Mouse (Mus musculus) MEL (cell line): ENCODE results near the gene Ebi3. TPM values are rescaled to one million over a fixed set of nuclear protein-coding genes. Genes with fewer than 3 reads are reported as not detected.

Experiments used
- DNase-seq: peaks from one replicate; pipeline ENCODE4 v3.0.0; 2011; ENCODE audit warnings: low read depth, low spot score
- H3K27ac ChIP-seq: 2 replicates; pipeline ENCODE4 v1.5.1; 2012; ENCODE audit warnings: low read depth, mild to moderate bottlenecking, control low read depth, low read length, moderate library complexity; ENCODE audit not compliant: control insufficient read depth
- H3K27me3 ChIP-seq, 2 experiments: fragments of 150-350 bp in 1 of 2; sonication (generic) in 1 of 2; 2 replicates each; pipeline ENCODE4 v1.6.1; 2012; ENCODE audit warnings: low read length in 2 of 2, mild to moderate bottlenecking in 2 of 2, improper control_type of control experiment in 1 of 2, moderate library complexity in 1 of 2; ENCODE audit not compliant: insufficient read depth in 2 of 2, control insufficient read depth in 1 of 2
- H3K36me3 ChIP-seq, 2 experiments: 2 replicates each; pipeline ENCODE4 v1.6.1; 2012 to 2014; ENCODE audit warnings: low read length in 2 of 2, improper control_type of control experiment in 1 of 2, inconsistent platforms in 1 of 2, mild to moderate bottlenecking in 1 of 2; ENCODE audit not compliant: insufficient read depth in 2 of 2, control insufficient read depth in 1 of 2
- H3K4me1 ChIP-seq, 2 experiments: fragments of 150-350 bp in 1 of 2; sonication (generic) in 1 of 2; 2 replicates each; pipeline ENCODE4 v1.6.1; 2012; ENCODE audit warnings: low read length in 2 of 2, improper control_type of control experiment in 1 of 2, mild to moderate bottlenecking in 1 of 2; ENCODE audit not compliant: insufficient read depth in 2 of 2, control insufficient read depth in 1 of 2
- H3K4me3 ChIP-seq, 2 experiments: fragments of 150-350 bp in 1 of 2; sonication (generic) in 1 of 2; 2 replicates each; pipeline ENCODE4 v1.5.1; 2012; ENCODE audit warnings: low read depth in 2 of 2, low read length in 2 of 2, mild to moderate bottlenecking in 2 of 2, moderate library complexity in 2 of 2, control low read depth in 1 of 2, improper control_type of control experiment in 1 of 2; ENCODE audit not compliant: control insufficient read depth in 1 of 2, insufficient read depth in 1 of 2
- H3K79me2 ChIP-seq: 2 replicates; pipeline ENCODE4 v1.6.1; 2012; ENCODE audit warnings: mild to moderate bottlenecking, low read length, moderate library complexity; ENCODE audit not compliant: control insufficient read depth, poor library complexity, insufficient read depth
- H3K9ac ChIP-seq: 2 replicates; pipeline ENCODE4 v1.6.1; 2012; ENCODE audit warnings: low read depth, mild to moderate bottlenecking, control low read depth, low read length, moderate library complexity; ENCODE audit not compliant: control insufficient read depth, poor library complexity, severe bottlenecking
- H3K9me3 ChIP-seq: fragments of 150-350 bp; sonication (generic); replicated peaks from 2 replicates; pipeline ENCODE4 v1.6.1; 2012; ENCODE audit warnings: mild to moderate bottlenecking, low read length, improper control_type of control experiment, moderate library complexity; ENCODE audit not compliant: insufficient read depth
- CHD1 ChIP-seq: IDR thresholded peaks from 2 replicates; pipeline ENCODE4 v1.6.1; 2012; ENCODE audit warnings: low read depth, mild to moderate bottlenecking, inconsistent platforms, low read length, improper control_type of control experiment
- CHD2 ChIP-seq: IDR thresholded peaks from 2 replicates; pipeline ENCODE4 v1.6.1; 2011; ENCODE audit warnings: low read length, improper control_type of control experiment
- CTCF ChIP-seq, 3 experiments: IDR thresholded peaks in 2 of 3; conservative IDR thresholded peaks in 1 of 3; 2 replicates each; pipeline ENCODE4 v1.5.1; 2011 to 2012; ENCODE audit warnings: low read length in 3 of 3, low read depth in 2 of 3, mild to moderate bottlenecking in 2 of 3, improper control_type of control experiment in 1 of 3, inconsistent platforms in 1 of 3, mixed read lengths in 1 of 3, moderate library complexity in 1 of 3; ENCODE audit not compliant: control insufficient read depth in 1 of 3, insufficient read depth in 1 of 3, poor library complexity in 1 of 3, severe bottlenecking in 1 of 3
- E2F4 ChIP-seq: IDR thresholded peaks from 2 replicates; pipeline ENCODE4 v1.6.1; 2011; ENCODE audit warnings: low read depth, low read length, improper control_type of control experiment, borderline replicate concordance
- EP300 ChIP-seq, 2 experiments: IDR thresholded peaks; 2 replicates each; pipeline ENCODE4 v1.6.1; 2011; ENCODE audit warnings: improper control_type of control experiment in 2 of 2, low read length in 2 of 2, low read depth in 1 of 2, mild to moderate bottlenecking in 1 of 2
- KAT2A ChIP-seq: conservative IDR thresholded peaks from 2 replicates; pipeline ENCODE4 v1.6.1; 2012; ENCODE audit warnings: low read depth, low read length, improper control_type of control experiment, inconsistent platforms
- MAFK ChIP-seq: IDR thresholded peaks from 2 replicates; pipeline ENCODE4 v1.6.1; 2011; ENCODE audit warnings: low read depth, mild to moderate bottlenecking, low read length, improper control_type of control experiment, borderline replicate concordance
- MAZ ChIP-seq: IDR thresholded peaks from 2 replicates; pipeline ENCODE4 v1.6.1; 2012; ENCODE audit warnings: low read depth, mild to moderate bottlenecking, inconsistent platforms, low read length, improper control_type of control experiment
- MEF2A ChIP-seq: IDR thresholded peaks from 2 replicates; pipeline ENCODE4 v1.6.1; 2014; ENCODE audit warnings: low read depth, mild to moderate bottlenecking, inconsistent platforms, low read length, improper control_type of control experiment; ENCODE audit not compliant: poor library complexity, insufficient replicate concordance, severe bottlenecking; ENCODE audit errors: extremely low read depth
- NRF1 ChIP-seq: IDR thresholded peaks from 2 replicates; pipeline ENCODE4 v1.6.1; 2014; ENCODE audit warnings: low read depth, mild to moderate bottlenecking, inconsistent platforms, low read length, improper control_type of control experiment, moderate library complexity; ENCODE audit not compliant: poor library complexity, insufficient read depth, severe bottlenecking
- POLR2A ChIP-seq, 2 experiments: IDR thresholded peaks; 2 replicates each; pipeline ENCODE4 v1.6.1; 2011 to 2012; ENCODE audit warnings: low read length in 2 of 2, mild to moderate bottlenecking in 2 of 2, control low read depth in 1 of 2, improper control_type of control experiment in 1 of 2, low read depth in 1 of 2, moderate library complexity in 1 of 2; ENCODE audit not compliant: control insufficient read depth in 1 of 2, insufficient read depth in 1 of 2, poor library complexity in 1 of 2
- POLR2AphosphoS5 ChIP-seq: IDR thresholded peaks from 2 replicates; pipeline ENCODE4 v1.6.1; 2012; ENCODE audit warnings: low read depth, borderline replicate concordance, mild to moderate bottlenecking, inconsistent platforms, low read length, moderate library complexity, mixed read lengths
- RAD21 ChIP-seq: IDR thresholded peaks from 2 replicates; pipeline ENCODE4 v1.6.1; 2011; ENCODE audit warnings: mild to moderate bottlenecking, low read depth, low read length, improper control_type of control experiment
- TCF12 ChIP-seq: IDR thresholded peaks from 2 replicates; pipeline ENCODE4 v1.6.1; 2014; ENCODE audit warnings: low read depth, mild to moderate bottlenecking, inconsistent platforms, low read length, improper control_type of control experiment, moderate library complexity
- USF1 ChIP-seq: IDR thresholded peaks from 2 replicates; pipeline ENCODE4 v1.6.1; 2014; ENCODE audit warnings: low read depth, mild to moderate bottlenecking, inconsistent platforms, low read length, improper control_type of control experiment, moderate library complexity
- ZKSCAN1 ChIP-seq: IDR thresholded peaks from 2 replicates; pipeline ENCODE4 v1.6.1; 2012; ENCODE audit warnings: low read depth, mild to moderate bottlenecking, inconsistent platforms, low read length, improper control_type of control experiment, moderate library complexity
- polyA plus RNA-seq, 2 experiments: library from polyadenylated mRNA; stranded (reverse) in 1 of 2; unstranded in 1 of 2; fragments of >175 nt in 1 of 2; fragments of >200 nt in 1 of 2; gene quantifications; 2 replicates each; pipeline versions ENCODE4 v1.2.1 to v1.2.4; 2012; ENCODE audit warnings: low replicate concordance in 2 of 2, low read depth in 1 of 2; ENCODE audit not compliant: insufficient read length in 2 of 2, insufficient read depth in 1 of 2, missing spikeins in 1 of 2
- total RNA-seq: library from RNA; depleted of rRNA; stranded (reverse); fragments of 300-350 nt; gene quantifications from 2 replicates; pipeline ENCODE4 v1.2.3, GENCODE M21; 2012

The Ebi3 gene
- total and polyA plus RNA-seq, 3 experiments, result 0.15 to 0.86 TPM; not detected in 1

GRCm38 (mm10) chr17:55953751-55954150 lies 1.3 kb downstream of the Ebi3 start:
- Histone ChIP-seq H3K9ac (no peak overlapping the region), H3K9me3 (no peaks in the 10 kb centered on the region), H3K27me3 (peaks cover 0 to 2% of the 10 kb centered on the region in 2 experiments), H3K27ac (no peak overlapping the region), H3K4me1 (peaks cover 4 to 6% of the 10 kb centered on the region in 2 experiments; a peak in 3 of 4 replicates), H3K36me3 (no peaks in the 10 kb centered on the region; a peak in 1 of 4 replicates)
- TF ChIP-seq RAD21 (no peak), NRF1 (no peak), ZKSCAN1 (no peak), KAT2A (no peak), E2F4 (no peak), CHD2 (no peak), USF1 (no peak), MAZ (no peak), TCF12 (no peak), CHD1 (no peak), POLR2A (IDR thresholded peaks at IDR 0.05; ENCODE audit: control insufficient read depth in 1 of 2, insufficient read depth in 1 of 2, low read depth in 1 of 2, low read length in 2 of 2, poor library complexity in 1 of 2) (no peak), EP300 (IDR thresholded peaks at IDR 0.05; ENCODE audit: low read depth in 1 of 2, low read length in 2 of 2) (no peak), CTCF (IDR thresholded peaks at IDR 0.05 in 2 of 3, conservative IDR thresholded peaks at IDR 0.05 in 1 of 3; ENCODE audit: control insufficient read depth in 1 of 3, insufficient read depth in 1 of 3, low read depth in 2 of 3, low read length in 3 of 3, poor library complexity in 1 of 3, severe bottlenecking in 1 of 3) (no peak)
- TF ChIP-seq, all 39 proteins: peak for 0
- no peak overlapping the region for H3K4me3 ChIP-seq
- H3K79me2 ChIP-seq, result no peaks in the 10 kb centered on the region
- no peak for DNase-seq

GRCm38 (mm10) chr17:55954229-55954628 lies 1.8 kb downstream of the Ebi3 start:
- peaks cover 0 to 2% of the 10 kb centered on the region in 2 experiments for H3K27me3 ChIP-seq
- no peak overlapping the region for H3K27ac ChIP-seq
- H3K36me3 ChIP-seq, result no peaks in the 10 kb centered on the region; a peak in 1 of 4 replicates
- H3K79me2 ChIP-seq, result no peaks in the 10 kb centered on the region; the same call in 1 of the 2 replicates
- H3K9me3 ChIP-seq, result no peaks in the 10 kb centered on the region
- TF ChIP-seq MEF2A (no peak), POLR2AphosphoS5 (no peak), MAFK (no peak)
- TF ChIP-seq, all 39 proteins: peak for 0
- Histone ChIP-seq H3K9ac (no peak overlapping the region), H3K4me1 (peaks cover 4 to 6% of the 10 kb centered on the region in 2 experiments; a peak in 3 of 4 replicates), H3K4me3 (no peak overlapping the region)
- DNase-seq, result no peak
